28 mouse cellular contexts compared by ENCODE assay signal in genomic region chr17:88583411-88583810, GRCm38 (mm10). TPM values are rescaled to one million over a fixed set of nuclear protein-coding genes. Genes with fewer than 3 reads are reported as not detected.
DNase-seq lines count a peak whose midpoint lies in the region; ATAC-seq and TF ChIP-seq lines count a peak whose summit lies in the region.
"Had no signal": no experiment of that assay in that cellular context is flagged by ENCODE, and none has a peak within 500 bp of the region (broad histone marks: within the 10 kb centered on the region; RNA-seq: fewer than 3 reads in every experiment).

No protein-coding gene starts in this region.

- no peak overlapping the region for H3K4me3 ChIP-seq in lung, embryonic 15.5 days
- no peak overlapping the region for H3K4me3 ChIP-seq in intestine, embryonic 16.5 days (ENCODE audit: low read length)
- H3K4me3 ChIP-seq in stomach, postnatal 0 days (ENCODE audit: low read depth, low read length), result no peak overlapping the region
- no peak overlapping the region for H3K4me3 ChIP-seq in forebrain, embryonic 13.5 days
- H3K4me3 ChIP-seq: embryonic facial prominence, embryonic 13.5 days; forebrain, embryonic 10.5 days; gastrocnemius, adult 2 months; hindbrain, embryonic 13.5 days; layer of hippocampus, adult 2 months; left cerebral cortex, adult 2 months; limb, embryonic 12.5 days; midbrain, embryonic 13.5 days; neural tube, embryonic 15.5 days had no signal

- H3K4me1 ChIP-seq in lung, embryonic 15.5 days, result peaks cover 20% of the 10 kb centered on the region; the same call in 1 of the 2 replicates
- H3K4me1 ChIP-seq in intestine, embryonic 16.5 days (ENCODE audit: control insufficient read depth, insufficient read depth, low read length), result peaks cover 17% of the 10 kb centered on the region
- no peaks in the 10 kb centered on the region for H3K4me1 ChIP-seq in stomach, postnatal 0 days (replicated peaks; ENCODE audit: control insufficient read depth, insufficient read depth)
- no peaks in the 10 kb centered on the region for H3K4me1 ChIP-seq in forebrain, embryonic 13.5 days
- H3K4me1 ChIP-seq: forebrain, embryonic 10.5 days; hindbrain, embryonic 13.5 days; limb, embryonic 12.5 days; midbrain, embryonic 13.5 days had no signal

- peaks cover 43% of the 10 kb centered on the region for H3K36me3 ChIP-seq in lung, embryonic 15.5 days
- H3K36me3 ChIP-seq in intestine, embryonic 16.5 days (ENCODE audit: control insufficient read depth, insufficient read depth, low read length), result peaks cover 23% of the 10 kb centered on the region
- H3K36me3 ChIP-seq in stomach, postnatal 0 days (ENCODE audit: control insufficient read depth, insufficient read depth, low read length), result peaks cover 3% of the 10 kb centered on the region
- H3K36me3 ChIP-seq in forebrain, embryonic 13.5 days (ENCODE audit: poor library complexity, severe bottlenecking), result peaks cover 82% of the 10 kb centered on the region

- no peak for DNase-seq in lung, postnatal 10 days
- DNase-seq in lung, postnatal 14 days, result peak; percentile 13
- DNase-seq in stomach, postnatal 0 days (ENCODE audit: low spot score), result peak; percentile 48
- DNase-seq in right cerebral cortex, postnatal 36 days (ENCODE audit: low spot score in 2 of 2), result no peak
- DNase-seq: adrenal gland, postnatal 25 days; cerebellum, adult 18-20 months; cerebellum, postnatal 10 days; gastrocnemius, adult 2 months; gastrocnemius, postnatal 36 days; heart, adult 18-20 months; heart, postnatal 36 days; kidney, adult 2 months; retina, postnatal 1 day; right cerebral cortex, postnatal 14 days; thymus, postnatal 25 days had no signal

- peak; percentile 47 for ATAC-seq in lung, embryonic 15.5 days (ENCODE audit: borderline replicate concordance, extremely low read depth, low FRiP score, low TSS enrichment)
- ATAC-seq in intestine, embryonic 16.5 days, result peak; percentile 71
- peak; percentile 58 for ATAC-seq in stomach, postnatal 0 days (ENCODE audit: low FRiP score, low TSS enrichment)
- ATAC-seq in forebrain, embryonic 13.5 days, result no peak
- ATAC-seq: forebrain, embryonic 16.5 days; midbrain, embryonic 13.5 days had no signal

- 60% methylated on average over 8 of the region's 8 CpGs for WGBS in lung, embryonic 15.5 days
- WGBS in intestine, embryonic 16.5 days, result 55% methylated on average over 8 of the region's 8 CpGs
- 47% methylated on average over 8 of the region's 8 CpGs for WGBS in stomach, postnatal 0 days
- WGBS in forebrain, embryonic 13.5 days, result 91% methylated on average over 8 of the region's 8 CpGs

- no peak for TF ChIP-seq EP300 in stomach, postnatal 0 days (optimal IDR thresholded peaks at IDR 0.05)

- no peaks in the 10 kb centered on the region for H3K27me3 ChIP-seq in lung, embryonic 15.5 days
- H3K27me3 ChIP-seq in intestine, embryonic 16.5 days (replicated peaks; ENCODE audit: control insufficient read depth, insufficient read depth, low read length), result no peaks in the 10 kb centered on the region
- no peaks in the 10 kb centered on the region for H3K27me3 ChIP-seq in stomach, postnatal 0 days (ENCODE audit: control insufficient read depth, insufficient read depth, low read length)
- no peaks in the 10 kb centered on the region for H3K27me3 ChIP-seq in forebrain, embryonic 13.5 days
- H3K27me3 ChIP-seq: embryonic facial prominence, embryonic 13.5 days; hindbrain, embryonic 13.5 days; limb, embryonic 12.5 days; midbrain, embryonic 13.5 days; neural tube, embryonic 15.5 days had no signal

- peak overlapping the region; percentile 88 for H3K27ac ChIP-seq in lung, embryonic 15.5 days
- peak overlapping the region; percentile 66 for H3K27ac ChIP-seq in intestine, embryonic 16.5 days (ENCODE audit: low read length)
- peak overlapping the region; percentile 56; the same call in 1 of the 2 replicates for H3K27ac ChIP-seq in stomach, postnatal 0 days (replicated peaks)
- no peak overlapping the region for H3K27ac ChIP-seq in forebrain, embryonic 13.5 days
- H3K27ac ChIP-seq: embryonic facial prominence, embryonic 13.5 days; forebrain, embryonic 10.5 days; gastrocnemius, adult 2 months; hindbrain, embryonic 13.5 days; layer of hippocampus, adult 2 months; left cerebral cortex, adult 2 months; limb, embryonic 12.5 days; midbrain, embryonic 13.5 days; neural tube, embryonic 15.5 days had no signal

- no peak for TF ChIP-seq CTCF in stomach, postnatal 0 days (IDR thresholded peaks at IDR 0.05; ENCODE audit: low read depth)

- H3K4me2 ChIP-seq in lung, embryonic 15.5 days, result peak overlapping the region; percentile 37
- no peak overlapping the region for H3K4me2 ChIP-seq in intestine, embryonic 16.5 days (ENCODE audit: low read depth, low read length)
- peak overlapping the region; percentile 17; the same call in 1 of the 2 replicates for H3K4me2 ChIP-seq in stomach, postnatal 0 days (replicated peaks; ENCODE audit: low read depth)
- no peak overlapping the region for H3K4me2 ChIP-seq in forebrain, embryonic 13.5 days
- H3K4me2 ChIP-seq: embryonic facial prominence, embryonic 13.5 days; heart, embryonic 11.5 days; hindbrain, embryonic 13.5 days; limb, embryonic 12.5 days; midbrain, embryonic 13.5 days; neural tube, embryonic 15.5 days had no signal

- no peaks in the 10 kb centered on the region for H3K9me3 ChIP-seq in lung, embryonic 15.5 days
- H3K9me3 ChIP-seq in intestine, embryonic 16.5 days (ENCODE audit: control insufficient read depth, low read length), result no peaks in the 10 kb centered on the region
- no peaks in the 10 kb centered on the region for H3K9me3 ChIP-seq in stomach, postnatal 0 days (ENCODE audit: control insufficient read depth, low read length)
- H3K9me3 ChIP-seq in forebrain, embryonic 13.5 days (replicated peaks), result no peaks in the 10 kb centered on the region
- H3K9me3 ChIP-seq: embryonic facial prominence, embryonic 13.5 days; forebrain, embryonic 10.5 days; hindbrain, embryonic 13.5 days; limb, embryonic 12.5 days; neural tube, embryonic 15.5 days had no signal

- no peak overlapping the region for H3K9ac ChIP-seq in lung, embryonic 15.5 days
- H3K9ac ChIP-seq in intestine, embryonic 16.5 days (ENCODE audit: low read depth, low read length), result no peak overlapping the region
- no peak overlapping the region for H3K9ac ChIP-seq in stomach, postnatal 0 days (ENCODE audit: low read length)
- H3K9ac ChIP-seq in forebrain, embryonic 13.5 days, result no peak overlapping the region
- H3K9ac ChIP-seq: embryonic facial prominence, embryonic 13.5 days; hindbrain, embryonic 13.5 days; limb, embryonic 12.5 days; midbrain, embryonic 13.5 days; neural tube, embryonic 15.5 days had no signal

RNA-seq across cellular contexts. Expression of gene Ston1, which starts 14.1 kb away (rescaled TPM):
- 6.6 and 8.4 TPM in 2 replicates for polyA plus RNA-seq in lung, embryonic 15.5 days (2015; fragmentation: Nextera tagmentation; extraction: Ambion mirVana)
- polyA plus RNA-seq in intestine, embryonic 16.5 days (2015; fragmentation: Nextera tagmentation; extraction: Ambion mirVana), result 3.9 and 4.3 TPM in 2 replicates
- polyA plus RNA-seq in stomach, postnatal 0 days (2015; fragmentation: Nextera tagmentation; extraction: Ambion mirVana), result 3.1 and 5.1 TPM in 2 replicates
- polyA plus RNA-seq in forebrain, embryonic 13.5 days (2015; fragmentation: Nextera tagmentation; extraction: Ambion mirVana), result 2.4 and 3.2 TPM in 2 replicates

RNA-seq across cellular contexts. Expression of gene Ppp1r21, which starts 53.5 kb away (rescaled TPM):
- 21.7 and 24.4 TPM in 2 replicates for polyA plus RNA-seq in lung, embryonic 15.5 days (2015; fragmentation: Nextera tagmentation; extraction: Ambion mirVana)
- polyA plus RNA-seq in intestine, embryonic 16.5 days (2015; fragmentation: Nextera tagmentation; extraction: Ambion mirVana), result 16.8 and 17.8 TPM in 2 replicates
- 10.4 and 11.1 TPM in 2 replicates for polyA plus RNA-seq in stomach, postnatal 0 days (2015; fragmentation: Nextera tagmentation; extraction: Ambion mirVana)
- polyA plus RNA-seq in forebrain, embryonic 13.5 days (2015; fragmentation: Nextera tagmentation; extraction: Ambion mirVana), result 22.4 and 24.7 TPM in 2 replicates

Comparison
In these comparisons a context has a peak if more than half of its experiments do, and no peak if none do; other contexts are left out.
1. DNase-seq: peak in lung, postnatal 14 days (single experiment) and stomach, postnatal 0 days (single experiment); none in lung, postnatal 10 days (single experiment) and right cerebral cortex, postnatal 36 days (0 of 2).
2. H3K4me2 ChIP-seq: peak in lung, embryonic 15.5 days (single experiment) and stomach, postnatal 0 days (single experiment); none in intestine, embryonic 16.5 days (single experiment) and forebrain, embryonic 13.5 days (single experiment).